Mouse (Mus musculus): Measurements from ENCODE around the gene Cox15. TPM values are rescaled to one million over a fixed set of nuclear protein-coding genes. Genes with fewer than 3 reads are reported as not detected.

Gene Cox15
- total RNA-seq (2014; rRNA removed) (22.5 and 25.7 TPM in 2 replicates), polyA plus RNA-seq (2015; fragmentation: Nextera tagmentation; extraction: Ambion mirVana) (8.6 and 11.0 TPM in 2 replicates)

GRCm38 (mm10) chr19:43752489-43753225, at the start of gene Cox15, which contains the start of gene Cutc:
Gene Cox15 (minus strand): TSS chr19:43753000.
Gene Cutc (plus strand): TSS chr19:43752996.
- peak within 1 kb of the TSS; percentile 94 for H3K27ac ChIP-seq
- H3K9ac ChIP-seq (replicated peaks; ENCODE audit: low read length) = peak within 1 kb of the TSS; percentile 75
- H3K4me1 ChIP-seq (ENCODE audit: insufficient read depth, low read length) = peaks cover 3% of the 10 kb centered on the region; the same call in 1 of the 2 replicates
- peak; percentile 53 for TF ChIP-seq CTCF (IDR thresholded peaks at IDR 0.05; ENCODE audit: low read depth)
- under 1% methylated on average over 52 of the region's 62 CpGs for WGBS
- H3K9me3 ChIP-seq (ENCODE audit: low read length) = no peaks in the 10 kb centered on the region
- peak; percentile 98 for DNase-seq (ENCODE audit: low spot score)
- peak within 1 kb of the TSS; percentile 72 for H3K4me3 ChIP-seq (ENCODE audit: low read length)
- ATAC-seq = peak; percentile 94
- H3K36me3 ChIP-seq (ENCODE audit: insufficient read depth, low read length) = peaks cover 23% of the 10 kb centered on the region
- no peaks in the 10 kb centered on the region for H3K27me3 ChIP-seq (ENCODE audit: insufficient read depth, low read length)
- H3K4me2 ChIP-seq (ENCODE audit: low read depth, low read length) = peak within 1 kb of the TSS; percentile 71

GRCm38 (mm10) chr19:43801427-43802051, 48.7 kb upstream of the Cox15 start:
- Histone ChIP-seq H3K9me3 (ENCODE audit: low read length) (no peaks in the 10 kb centered on the region), H3K27ac (no peak overlapping the region), H3K4me3 (ENCODE audit: low read length) (no peak overlapping the region), H3K9ac (replicated peaks; ENCODE audit: low read length) (no peak overlapping the region), H3K36me3 (ENCODE audit: insufficient read depth, low read length) (no peaks in the 10 kb centered on the region), H3K4me1 (ENCODE audit: insufficient read depth, low read length) (no peaks in the 10 kb centered on the region), H3K27me3 (ENCODE audit: insufficient read depth, low read length) (no peaks in the 10 kb centered on the region), H3K4me2 (ENCODE audit: low read depth, low read length) (no peak overlapping the region)
- no peak for ATAC-seq
- DNase-seq (ENCODE audit: low spot score) = no peak
- TF ChIP-seq CTCF (IDR thresholded peaks at IDR 0.05; ENCODE audit: low read depth) = no peak
- WGBS = 82% methylated on average over 9 of the region's 9 CpGs

GRCm38 (mm10) chr19:43797216-43797615, 44.4 kb upstream of the Cox15 start:
- Histone ChIP-seq H3K9me3 (ENCODE audit: low read length) (no peaks in the 10 kb centered on the region), H3K27ac (no peak overlapping the region), H3K27me3 (ENCODE audit: insufficient read depth, low read length) (no peaks in the 10 kb centered on the region), H3K4me1 (ENCODE audit: insufficient read depth, low read length) (no peaks in the 10 kb centered on the region), H3K4me2 (ENCODE audit: low read depth, low read length) (no peak overlapping the region), H3K4me3 (ENCODE audit: low read length) (no peak overlapping the region), H3K36me3 (ENCODE audit: insufficient read depth, low read length) (no peaks in the 10 kb centered on the region), H3K9ac (replicated peaks; ENCODE audit: low read length) (no peak overlapping the region)
- no peak for DNase-seq (ENCODE audit: low spot score)
- WGBS = 73% methylated on average over 5 of the region's 5 CpGs
- no peak for TF ChIP-seq CTCF (IDR thresholded peaks at IDR 0.05; ENCODE audit: low read depth)
- ATAC-seq = no peak

GRCm38 (mm10) chr19:43795511-43795910, 42.7 kb upstream of the Cox15 start:
- Histone ChIP-seq H3K27ac (no peak overlapping the region), H3K4me2 (ENCODE audit: low read depth, low read length) (no peak overlapping the region), H3K9ac (replicated peaks; ENCODE audit: low read length) (no peak overlapping the region), H3K27me3 (ENCODE audit: insufficient read depth, low read length) (no peaks in the 10 kb centered on the region), H3K9me3 (ENCODE audit: low read length) (no peaks in the 10 kb centered on the region), H3K36me3 (ENCODE audit: insufficient read depth, low read length) (no peaks in the 10 kb centered on the region), H3K4me1 (ENCODE audit: insufficient read depth, low read length) (no peaks in the 10 kb centered on the region), H3K4me3 (ENCODE audit: low read length) (no peak overlapping the region)
- ATAC-seq (no peak), DNase-seq (ENCODE audit: low spot score) (no peak)
- no peak for TF ChIP-seq CTCF (IDR thresholded peaks at IDR 0.05; ENCODE audit: low read depth)
- WGBS = 83% methylated on average over 8 of the region's 8 CpGs

- Histone ChIP-seq H3K36me3 (ENCODE audit: insufficient read depth, low read length) (no peaks in the 10 kb centered on the region), H3K4me1 (ENCODE audit: insufficient read depth, low read length) (no peaks in the 10 kb centered on the region), H3K27me3 (ENCODE audit: insufficient read depth, low read length) (no peaks in the 10 kb centered on the region), H3K9ac (replicated peaks; ENCODE audit: low read length) (no peak overlapping the region), H3K4me2 (ENCODE audit: low read depth, low read length) (no peak overlapping the region), H3K4me3 (ENCODE audit: low read length) (no peak overlapping the region), H3K27ac (no peak overlapping the region), H3K9me3 (ENCODE audit: low read length) (no peaks in the 10 kb centered on the region)
- no peak for ATAC-seq
- no peak for TF ChIP-seq CTCF (IDR thresholded peaks at IDR 0.05; ENCODE audit: low read depth)
- 92% methylated on average over 1 of the region's 1 CpGs for WGBS
- DNase-seq (ENCODE audit: low spot score) = no peak
Observed at GRCm38 (mm10) chr19:43793951-43794350, 41.2 kb upstream of the Cox15 start.

GRCm38 (mm10) chr19:43792537-43792936, 39.7 kb upstream of the Cox15 start:
- Histone ChIP-seq H3K27me3 (ENCODE audit: insufficient read depth, low read length) (no peaks in the 10 kb centered on the region), H3K27ac (no peak overlapping the region), H3K4me3 (ENCODE audit: low read length) (no peak overlapping the region), H3K36me3 (ENCODE audit: insufficient read depth, low read length) (no peaks in the 10 kb centered on the region), H3K9ac (replicated peaks; ENCODE audit: low read length) (no peak overlapping the region), H3K9me3 (ENCODE audit: low read length) (no peaks in the 10 kb centered on the region), H3K4me1 (ENCODE audit: insufficient read depth, low read length) (no peaks in the 10 kb centered on the region), H3K4me2 (ENCODE audit: low read depth, low read length) (no peak overlapping the region)
- TF ChIP-seq CTCF (IDR thresholded peaks at IDR 0.05; ENCODE audit: low read depth) = no peak
- ATAC-seq = no peak
- 88% methylated on average over 4 of the region's 4 CpGs for WGBS
- no peak for DNase-seq (ENCODE audit: low spot score)

GRCm38 (mm10) chr19:43789817-43790216, 37.0 kb upstream of the Cox15 start:
- TF ChIP-seq CTCF (IDR thresholded peaks at IDR 0.05; ENCODE audit: low read depth) = no peak
- H3K4me1 ChIP-seq (ENCODE audit: insufficient read depth, low read length) = no peaks in the 10 kb centered on the region
- no peaks in the 10 kb centered on the region for H3K27me3 ChIP-seq (ENCODE audit: insufficient read depth, low read length)
- ATAC-seq (no peak), DNase-seq (ENCODE audit: low spot score) (no peak)
- no peak overlapping the region for H3K27ac ChIP-seq
- H3K4me3 ChIP-seq (ENCODE audit: low read length) = no peak overlapping the region
- no peak overlapping the region for H3K9ac ChIP-seq (replicated peaks; ENCODE audit: low read length)
- H3K9me3 ChIP-seq (ENCODE audit: low read length) = no peaks in the 10 kb centered on the region
- no peaks in the 10 kb centered on the region for H3K36me3 ChIP-seq (ENCODE audit: insufficient read depth, low read length)
- H3K4me2 ChIP-seq (ENCODE audit: low read depth, low read length) = no peak overlapping the region
- 90% methylated on average over 7 of the region's 7 CpGs for WGBS

Data from hindbrain, postnatal 0 days (tissue).